Mouse (Mus musculus) cerebellum, adult 8-10 months (tissue): ENCODE data around the gene Tango2.
A peak's percentile ranks its signal among the peaks of the same experiment; 100 is the strongest.
"Not testable (repeated sequence)": the region's sequence is repeated elsewhere in the genome, so short reads cannot be mapped to it uniquely, and the experiment has no call there.

Experiments
- DNase-seq: peaks from one replicate; pipeline ENCODE4 v3.0.0; 2022

The Tango2 gene

GRCm38 (mm10) chr16:18342650-18343570 lies 5.0 kb downstream of the Tango2 start:
- DNase-seq, result peak; percentile 49

GRCm38 (mm10) chr16:18342076-18342475 lies 5.8 kb downstream of the Tango2 start:
- DNase-seq, result no peak

- DNase-seq, result no peak
Observed at GRCm38 (mm10) chr16:18341605-18342004, 6.3 kb downstream of the Tango2 start.

- DNase-seq, result no peak
Observed at GRCm38 (mm10) chr16:18339866-18340265, 8.0 kb downstream of the Tango2 start.

GRCm38 (mm10) chr16:18337261-18337660 lies 10.6 kb downstream of the Tango2 start:
- DNase-seq, result no peak

- no peak for DNase-seq
Observed at GRCm38 (mm10) chr16:18335981-18336380, 11.9 kb downstream of the Tango2 start.

- DNase-seq, result no peak
Observed at GRCm38 (mm10) chr16:18333976-18334375, 13.9 kb downstream of the Tango2 start.

- DNase-seq, result no peak
Observed at GRCm38 (mm10) chr16:18328524-18328923, 19.4 kb downstream of the Tango2 start.

GRCm38 (mm10) chr16:18327936-18328335 lies 20.0 kb downstream of the Tango2 start:
- no peak for DNase-seq

- DNase-seq, result no peak
Observed at GRCm38 (mm10) chr16:18325741-18326140, 22.2 kb downstream of the Tango2 start.

- DNase-seq, result no peak
Observed at GRCm38 (mm10) chr16:18324031-18324430, 23.9 kb downstream of the Tango2 start.

GRCm38 (mm10) chr16:18323460-18323859 lies 24.4 kb downstream of the Tango2 start:
- no peak for DNase-seq

- DNase-seq, result no peak
Observed at GRCm38 (mm10) chr16:18321443-18321842, 26.5 kb downstream of the Tango2 start.

GRCm38 (mm10) chr16:18318992-18319391 lies 28.9 kb downstream of the Tango2 start:
- no peak for DNase-seq

GRCm38 (mm10) chr16:18308159-18308558 lies 39.7 kb downstream of the Tango2 start:
- DNase-seq, result no peak

GRCm38 (mm10) chr16:18289614-18290013 lies 58.3 kb downstream of the Tango2 start:
- not testable (repeated sequence) for DNase-seq

GRCm38 (mm10) chr16:18289067-18289588 lies 58.8 kb downstream of the Tango2 start, which contains the start of gene Dgcr8:
Gene Dgcr8 (minus strand): TSS chr16:18289246.
- DNase-seq, result peak; percentile 98

GRCm38 (mm10) chr16:18288581-18289061 lies 59.3 kb downstream of the Tango2 start:
- no peak for DNase-seq

GRCm38 (mm10) chr16:18288166-18288565 lies 59.7 kb downstream of the Tango2 start:
- DNase-seq, result peak; percentile 19

GRCm38 (mm10) chr16:18275166-18275565 lies 72.7 kb downstream of the Tango2 start:
- DNase-seq, result no peak

GRCm38 (mm10) chr16:18268182-18268581 lies 79.7 kb downstream of the Tango2 start:
- DNase-seq, result no peak

GRCm38 (mm10) chr16:18265024-18265423 lies 82.9 kb downstream of the Tango2 start:
- DNase-seq, result no peak

GRCm38 (mm10) chr16:18258221-18258620 lies 89.7 kb downstream of the Tango2 start, which contains the start of gene Gm49776:
Gene Gm49776 (minus strand): TSS chr16:18258321.
- DNase-seq, result no peak

GRCm38 (mm10) chr16:18253866-18254265 lies 94.0 kb downstream of the Tango2 start:
- no peak for DNase-seq
